Mouse (Mus musculus) layer of hippocampus, postnatal 36 days (tissue): Measurements from ENCODE around the gene Ugt1a5. TPM values are rescaled to one million over a fixed set of nuclear protein-coding genes. Genes with fewer than 3 reads are reported as not detected.

ENCODE experiments used
- DNase-seq, 2 experiments: peaks; one replicate each; pipeline ENCODE4 v3.0.0; 2022
- total RNA-seq, 2 experiments: library from RNA; stranded (reverse); gene quantifications; 2 replicates each; pipeline ENCODE4 v1.2.3; 2021

Gene Ugt1a5
- total RNA-seq, 2 experiments from 2014 or later, result not detected

DNA sequence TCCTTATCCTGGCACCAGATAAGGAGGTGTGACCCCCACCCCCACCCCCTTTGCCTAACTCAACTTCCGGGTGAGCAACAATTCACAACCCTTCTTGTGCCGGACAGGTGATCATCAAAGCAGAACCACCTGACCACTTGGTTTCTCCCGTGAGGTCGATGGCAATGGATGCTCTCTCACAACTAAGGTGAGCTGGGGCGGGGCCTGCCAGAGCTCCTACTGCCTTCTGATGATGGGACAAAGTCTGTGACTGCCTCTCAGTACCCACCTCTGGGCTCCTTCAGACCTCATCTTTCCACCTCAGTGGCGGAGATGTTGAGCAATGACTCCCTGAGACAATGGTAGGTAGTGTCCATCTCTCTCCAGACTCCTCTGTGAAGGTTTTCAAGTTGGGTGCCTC lies 80.1 kb downstream of the Ugt1a5 start:
- DNase-seq, result no peak

DNA sequence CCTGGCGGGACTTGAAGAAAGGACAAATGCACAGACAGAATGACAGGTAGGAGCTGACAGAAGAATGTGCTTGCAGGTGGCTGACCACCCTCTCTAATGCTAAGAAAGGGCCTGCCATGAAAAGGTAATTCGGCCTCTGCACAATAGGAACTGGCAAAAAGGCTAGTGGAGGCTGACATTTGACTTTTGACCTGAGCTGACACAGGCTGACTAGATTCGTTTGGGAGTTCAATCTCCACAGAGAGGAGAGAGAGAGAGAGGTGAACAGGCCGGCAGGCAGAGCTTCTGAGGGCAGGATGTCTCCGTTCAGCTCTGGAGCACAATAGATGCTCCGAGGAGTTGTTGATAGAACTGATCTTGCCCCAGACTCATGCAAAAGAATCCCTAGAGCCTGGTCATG lies 80.6 kb downstream of the Ugt1a5 start:
- DNase-seq, result no peak

DNA sequence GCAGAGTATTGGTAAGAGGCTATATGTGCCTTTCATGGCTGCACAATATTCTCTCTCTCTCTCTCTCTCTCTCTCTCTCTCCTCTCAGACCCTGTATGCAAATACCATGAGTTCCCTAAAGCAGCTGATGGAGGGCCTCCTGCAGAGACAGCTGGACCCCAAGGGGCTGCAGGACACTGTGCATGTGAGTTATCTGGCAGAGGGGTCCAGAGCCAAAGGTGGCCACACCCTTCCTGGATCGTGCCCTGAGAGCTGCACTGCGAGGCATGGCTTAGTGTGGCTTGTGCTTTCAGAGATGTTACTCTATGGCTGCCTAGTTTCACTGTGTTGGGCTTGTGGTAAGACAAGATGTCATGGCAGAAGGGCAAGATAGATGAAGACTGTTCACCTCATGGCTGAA lies 81.8 kb downstream of the Ugt1a5 start:
- DNase-seq, result no peak

DNA sequence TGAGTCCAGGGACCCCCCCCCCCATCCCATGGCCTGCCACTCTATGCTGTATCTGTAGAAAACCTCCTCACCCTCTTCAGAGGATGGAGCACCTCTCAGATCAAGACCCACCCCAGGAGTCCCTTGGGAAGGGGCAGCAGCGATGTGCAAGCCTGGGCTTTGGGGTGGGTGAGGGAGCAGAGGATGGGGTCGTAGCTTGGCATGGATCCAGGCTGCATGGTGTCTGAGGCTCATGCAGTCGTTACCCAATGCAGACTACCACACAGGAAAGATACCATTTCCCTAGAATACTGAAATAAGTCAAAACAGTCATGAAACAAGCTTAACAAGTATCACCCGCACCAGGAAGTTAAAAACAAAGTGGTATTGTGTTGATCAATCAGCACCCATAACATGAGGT lies 82.8 kb downstream of the Ugt1a5 start:
- DNase-seq, result no peak

DNA sequence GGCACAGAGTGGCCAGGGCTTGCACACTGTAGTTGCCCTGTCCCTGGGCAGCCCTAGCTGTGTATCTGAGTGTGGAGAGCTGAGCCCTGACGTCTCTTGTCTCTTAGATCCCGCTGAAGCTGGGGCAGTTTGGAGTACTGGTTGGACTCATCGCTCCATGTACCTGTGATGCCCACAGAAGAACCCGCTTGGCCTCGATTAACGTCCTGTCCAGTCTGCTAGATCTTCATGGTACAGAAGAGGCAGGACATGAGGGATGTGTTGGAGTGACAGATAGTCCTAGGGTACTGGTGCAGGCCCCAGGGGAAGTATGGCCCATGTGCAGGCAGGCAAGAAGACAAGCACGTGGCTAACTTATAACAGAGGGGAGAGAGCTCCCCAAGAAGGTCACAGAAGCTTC lies 83.8 kb downstream of the Ugt1a5 start:
- no peak for DNase-seq

DNA sequence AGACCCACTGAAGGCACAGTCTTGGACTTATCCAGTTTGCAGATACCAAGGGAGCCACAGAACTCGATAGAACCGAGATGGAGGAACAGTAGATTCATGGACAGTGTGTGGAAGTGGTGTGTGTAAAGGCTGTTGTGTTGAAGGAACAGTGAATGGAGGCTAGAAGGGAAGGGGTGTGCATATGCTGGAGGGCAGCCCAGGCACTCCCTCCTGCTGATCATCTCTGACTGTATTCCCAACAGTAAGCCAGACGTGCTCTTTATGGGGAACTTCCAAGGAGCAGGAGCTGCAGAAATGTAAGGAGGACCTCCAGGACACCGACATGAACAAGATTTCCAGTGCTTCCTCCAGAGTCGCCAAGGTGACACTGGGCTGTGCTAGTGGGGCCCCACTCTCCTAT lies 84.2 kb downstream of the Ugt1a5 start:
- DNase-seq, result no peak

DNA sequence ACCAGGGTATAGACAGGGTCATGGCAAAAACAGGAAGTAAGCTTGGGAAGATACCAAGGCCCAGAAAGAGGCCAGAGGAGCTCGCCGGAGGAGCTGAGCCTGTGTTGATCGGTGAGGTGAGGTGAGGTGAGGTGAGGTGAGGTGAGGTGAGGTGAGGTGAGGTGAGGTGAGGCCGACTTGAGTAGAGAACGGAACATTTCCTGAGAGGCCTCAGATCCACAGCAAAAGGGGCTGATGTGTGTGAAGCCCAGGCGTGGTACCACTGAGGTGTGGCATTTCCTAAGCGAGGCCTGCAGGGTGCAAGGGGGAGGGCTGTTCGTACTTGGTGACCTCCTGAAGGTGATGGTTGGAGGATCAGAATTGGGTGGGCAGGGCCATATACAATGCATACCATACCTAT lies 87.3 kb downstream of the Ugt1a5 start:
- no peak for DNase-seq

DNA sequence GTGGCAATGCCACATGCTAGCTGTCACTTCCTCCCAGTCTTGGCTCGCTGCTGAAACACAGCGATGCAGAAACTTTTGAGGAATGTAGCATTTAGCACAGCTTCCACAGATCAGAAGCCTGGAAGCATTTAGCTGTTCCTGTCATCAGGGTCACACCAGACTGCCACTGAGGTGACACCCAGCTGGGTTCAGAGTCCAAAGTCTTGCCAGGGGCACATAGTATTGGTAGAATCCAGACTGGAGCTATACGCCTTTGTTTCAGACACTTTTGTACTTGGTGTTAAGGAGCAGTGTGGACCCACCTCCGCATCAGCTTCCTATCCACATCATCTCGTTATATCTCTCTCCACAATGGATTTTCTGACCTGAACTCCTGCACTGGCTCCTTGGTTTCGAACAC lies 87.7 kb downstream of the Ugt1a5 start:
- DNase-seq, result no peak

DNA sequence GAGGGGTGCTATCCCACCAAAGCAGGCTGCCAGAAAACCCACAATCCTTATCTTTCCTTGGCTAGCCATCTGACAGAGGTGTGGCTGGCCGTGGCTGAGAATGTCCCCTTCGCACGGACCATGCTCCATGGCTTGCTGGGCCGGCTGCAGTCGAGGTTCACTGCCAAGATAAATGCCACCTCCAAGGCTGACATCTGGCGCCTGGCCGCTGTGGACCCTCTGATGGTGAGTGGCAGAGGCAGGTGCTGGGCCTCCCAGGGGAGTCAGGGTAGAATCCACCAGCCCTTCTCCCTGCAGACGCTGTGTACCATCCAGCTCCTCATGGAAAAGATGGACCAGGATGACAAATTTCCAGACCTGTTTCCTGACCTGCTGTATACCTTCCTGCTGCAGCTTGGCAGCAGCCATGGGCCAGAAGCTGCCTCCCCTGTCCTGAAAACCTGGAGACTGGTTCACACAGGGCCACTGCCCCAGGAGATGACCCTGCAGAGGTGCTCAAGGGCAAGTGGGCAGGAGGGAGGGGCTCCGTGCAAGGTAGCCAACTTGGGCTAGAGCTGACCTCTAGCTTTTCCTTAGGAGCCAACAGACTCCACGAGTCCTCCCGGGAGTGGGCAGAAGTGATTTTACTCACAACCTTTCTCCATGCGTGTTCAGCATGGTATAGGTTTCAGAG lies 89.1 kb downstream of the Ugt1a5 start:
- no peak for DNase-seq

DNA sequence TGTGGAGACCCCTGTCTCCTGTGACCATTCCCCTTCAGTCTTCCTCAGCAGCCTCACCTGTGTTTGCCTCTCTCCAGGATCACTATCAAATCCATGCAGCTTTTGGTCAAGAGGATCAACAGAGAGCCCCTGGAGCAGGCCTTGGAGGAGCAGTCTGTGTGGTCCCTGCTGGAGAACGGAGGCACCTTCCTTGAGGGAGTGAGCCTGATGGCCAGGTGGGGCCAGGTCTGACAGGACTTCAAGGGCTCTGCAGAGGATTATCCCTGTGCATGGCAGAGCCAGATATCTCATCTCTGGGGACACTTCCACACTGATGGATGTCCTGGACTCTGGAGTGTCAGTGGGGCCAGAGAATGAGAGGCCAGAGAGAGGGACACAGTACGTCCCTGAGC lies 89.7 kb downstream of the Ugt1a5 start:
- no peak for DNase-seq

DNA sequence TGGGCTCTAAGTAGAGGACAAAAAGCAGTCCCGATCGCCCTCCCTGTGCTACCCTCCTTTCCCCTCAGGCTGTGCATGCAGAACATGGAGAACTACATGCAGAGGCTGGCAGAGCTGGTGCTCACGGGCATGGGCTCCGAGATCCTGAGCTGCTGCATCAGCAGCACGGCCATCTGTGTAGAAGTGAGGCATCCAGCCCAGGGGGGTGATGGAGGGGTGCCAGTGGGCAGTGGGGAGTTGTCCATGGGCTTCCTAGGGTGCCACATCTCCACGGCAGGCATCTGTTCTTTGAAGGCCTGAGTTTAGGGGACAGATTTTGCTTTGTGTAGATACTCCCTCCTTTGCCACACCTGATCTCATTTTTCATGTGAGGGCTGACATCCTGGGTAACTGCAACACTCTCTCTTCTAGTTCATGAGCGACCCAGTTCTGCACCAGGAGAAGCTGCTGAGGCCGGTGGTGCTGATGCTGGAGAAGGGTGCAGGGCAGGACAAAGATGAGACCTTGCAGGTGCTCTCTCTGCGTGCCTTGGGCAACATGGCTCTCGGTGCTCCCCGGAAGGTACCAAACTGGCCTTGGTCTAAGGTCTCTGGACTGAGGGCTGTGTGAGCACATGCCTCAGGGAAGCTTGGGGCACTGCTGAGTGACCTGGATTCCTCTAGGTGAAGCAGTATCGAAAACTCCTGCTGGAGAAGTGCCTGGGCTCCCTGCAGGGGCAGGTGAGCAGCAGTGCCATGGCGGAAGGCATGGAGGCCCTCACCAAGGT lies 90.4 kb downstream of the Ugt1a5 start:
- DNase-seq, result no peak

DNA sequence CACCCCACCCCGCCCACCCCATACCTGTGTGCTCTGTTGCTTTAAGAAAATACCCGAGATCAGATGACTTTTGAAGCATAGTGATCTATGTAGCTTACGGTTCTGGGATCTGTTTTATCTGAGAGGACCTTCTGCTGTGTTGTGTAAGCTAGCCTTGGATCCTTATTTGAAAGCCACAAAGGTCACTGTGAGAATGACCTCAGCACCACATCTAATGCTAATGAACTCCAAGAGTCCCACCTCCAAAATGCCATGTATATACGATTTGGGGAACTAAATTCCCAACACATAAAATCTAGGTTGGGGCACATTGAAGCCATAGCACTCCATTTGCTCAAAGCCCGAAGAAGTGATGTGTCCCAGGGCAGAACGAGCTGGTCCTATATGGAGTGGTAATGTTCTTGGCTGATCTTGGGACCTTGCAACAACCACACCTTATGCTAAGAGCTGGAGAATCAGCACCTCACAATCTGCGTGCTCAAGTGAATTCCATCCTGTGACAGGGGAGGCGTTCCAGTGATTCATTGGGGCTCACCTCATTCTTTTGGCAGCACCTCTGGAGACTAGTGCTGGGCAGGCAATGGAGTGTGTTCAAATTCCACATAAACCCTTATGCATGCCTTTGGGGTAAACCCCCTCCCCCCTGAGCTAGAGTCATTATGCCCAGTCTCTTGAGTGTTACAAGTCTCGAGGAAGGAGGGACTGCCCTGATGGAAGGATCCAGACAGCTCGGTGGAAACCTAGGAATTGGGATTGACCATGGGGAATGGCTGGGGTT lies 91.3 kb downstream of the Ugt1a5 start:
- DNase-seq, result no peak

DNA sequence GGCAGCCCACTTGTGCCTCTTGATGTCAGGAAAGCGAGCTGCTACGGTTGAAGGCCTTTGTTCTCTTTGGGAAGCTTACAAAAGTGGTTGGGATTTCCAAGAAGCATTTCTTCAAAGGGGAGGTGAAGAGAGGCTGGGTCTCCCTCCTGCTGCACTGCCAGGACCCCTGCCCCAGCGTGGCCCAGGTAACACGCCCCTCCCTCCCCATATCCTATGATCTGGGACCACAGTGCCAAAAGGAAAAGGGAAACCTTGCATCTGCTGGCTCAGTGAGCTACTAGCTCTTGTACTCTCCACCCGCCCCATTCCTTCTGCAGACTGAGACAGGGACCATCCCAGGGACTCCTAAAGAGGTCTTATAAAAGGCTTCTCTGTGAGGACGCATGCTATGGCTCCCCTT lies 91.9 kb downstream of the Ugt1a5 start:
- no peak for DNase-seq

DNA sequence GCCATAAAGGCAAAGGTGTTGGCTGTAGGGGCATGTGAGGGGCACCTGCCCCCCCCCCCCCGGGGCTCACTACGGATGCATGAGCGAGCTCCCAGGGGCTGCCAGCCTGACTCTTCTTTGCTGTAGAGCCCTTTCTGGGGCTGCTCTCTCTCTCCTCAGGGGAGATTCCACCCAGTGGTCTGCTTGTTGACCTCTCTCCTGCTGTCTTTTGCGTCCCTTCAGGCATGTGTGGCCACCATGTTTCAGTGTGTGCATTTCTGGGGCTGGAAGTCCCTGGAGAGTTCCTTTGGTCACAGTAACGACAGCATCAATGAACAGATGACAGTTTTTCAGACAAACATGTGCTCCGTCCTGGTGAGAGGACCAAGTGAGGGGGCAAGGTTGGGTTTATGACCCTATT lies 92.5 kb downstream of the Ugt1a5 start:
- DNase-seq, result no peak

DNA sequence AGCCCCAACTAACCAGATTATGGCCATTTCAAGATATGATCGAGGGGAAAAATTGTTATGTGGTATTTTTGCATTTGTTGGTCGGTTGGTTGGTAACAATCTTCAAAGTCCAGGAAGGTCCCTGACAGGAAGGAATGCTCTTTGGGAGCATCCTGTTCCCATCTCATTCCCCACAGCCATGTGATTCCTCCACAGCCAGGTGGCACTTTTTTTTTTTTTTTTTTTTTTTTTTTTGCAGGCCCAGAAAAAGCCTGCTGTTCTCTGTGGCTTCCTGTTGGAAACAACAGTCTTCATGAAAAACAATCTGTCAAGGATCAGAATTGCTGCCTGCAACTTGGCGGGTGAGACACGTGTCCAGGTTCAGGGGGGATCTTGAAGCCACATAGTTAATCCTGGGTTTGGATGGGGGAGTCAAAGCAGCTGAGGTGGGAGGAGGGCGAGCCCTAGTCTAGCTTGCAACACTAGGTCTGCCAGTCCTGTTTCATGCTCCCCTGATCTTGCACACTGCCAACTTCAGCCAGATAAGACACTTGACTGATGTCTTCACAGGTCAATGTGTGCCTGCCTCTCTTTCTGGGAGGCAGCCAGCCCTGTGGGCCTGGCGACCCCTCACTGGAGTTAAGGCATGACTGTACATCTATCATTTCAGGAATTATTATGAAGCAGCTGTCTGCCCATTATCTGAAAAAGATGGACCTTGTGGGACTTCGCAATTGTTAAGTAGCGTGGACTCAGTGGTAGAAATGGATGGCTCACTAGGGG lies 93.2 kb downstream of the Ugt1a5 start:
- DNase-seq, result no peak

DNA sequence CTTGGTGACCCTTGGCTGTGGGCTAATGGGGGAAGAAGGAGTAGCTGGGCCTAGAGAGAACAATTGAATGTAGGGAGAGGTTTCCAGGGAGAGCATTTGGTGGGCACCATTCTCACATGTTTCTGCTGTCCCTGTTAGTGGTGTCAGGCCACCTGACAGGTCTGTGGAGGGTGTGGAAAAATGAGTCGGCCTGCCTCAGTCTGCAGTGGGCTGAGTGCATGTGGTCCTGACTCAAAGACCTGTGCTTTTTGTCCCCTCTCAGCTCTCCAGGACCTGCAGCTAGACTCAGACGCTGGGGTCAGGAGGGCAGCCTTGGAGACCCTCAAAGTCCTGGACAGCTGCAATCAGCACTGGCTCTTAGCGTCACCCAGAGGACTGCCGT lies 93.8 kb downstream of the Ugt1a5 start:
- no peak for DNase-seq

DNA sequence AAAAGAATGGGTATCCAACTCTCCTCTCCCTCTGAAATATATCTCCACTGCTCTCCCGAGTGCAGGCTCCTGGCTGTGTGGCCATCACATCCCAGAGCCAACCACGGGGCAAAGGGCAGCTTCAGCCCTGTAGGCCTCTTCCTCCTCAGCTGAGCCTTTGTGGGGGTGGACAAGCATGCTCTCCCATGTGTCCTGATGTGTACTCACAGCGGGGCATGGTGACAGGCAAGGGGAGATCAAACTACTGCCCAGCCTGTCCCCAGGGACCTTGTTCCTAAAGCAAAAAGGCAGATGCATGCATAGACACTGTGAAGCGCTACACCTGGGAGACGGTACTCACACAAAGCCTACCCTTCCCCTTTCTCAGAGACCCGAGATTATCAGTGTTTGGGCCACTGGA lies 94.3 kb downstream of the Ugt1a5 start:
- no peak for DNase-seq

DNA sequence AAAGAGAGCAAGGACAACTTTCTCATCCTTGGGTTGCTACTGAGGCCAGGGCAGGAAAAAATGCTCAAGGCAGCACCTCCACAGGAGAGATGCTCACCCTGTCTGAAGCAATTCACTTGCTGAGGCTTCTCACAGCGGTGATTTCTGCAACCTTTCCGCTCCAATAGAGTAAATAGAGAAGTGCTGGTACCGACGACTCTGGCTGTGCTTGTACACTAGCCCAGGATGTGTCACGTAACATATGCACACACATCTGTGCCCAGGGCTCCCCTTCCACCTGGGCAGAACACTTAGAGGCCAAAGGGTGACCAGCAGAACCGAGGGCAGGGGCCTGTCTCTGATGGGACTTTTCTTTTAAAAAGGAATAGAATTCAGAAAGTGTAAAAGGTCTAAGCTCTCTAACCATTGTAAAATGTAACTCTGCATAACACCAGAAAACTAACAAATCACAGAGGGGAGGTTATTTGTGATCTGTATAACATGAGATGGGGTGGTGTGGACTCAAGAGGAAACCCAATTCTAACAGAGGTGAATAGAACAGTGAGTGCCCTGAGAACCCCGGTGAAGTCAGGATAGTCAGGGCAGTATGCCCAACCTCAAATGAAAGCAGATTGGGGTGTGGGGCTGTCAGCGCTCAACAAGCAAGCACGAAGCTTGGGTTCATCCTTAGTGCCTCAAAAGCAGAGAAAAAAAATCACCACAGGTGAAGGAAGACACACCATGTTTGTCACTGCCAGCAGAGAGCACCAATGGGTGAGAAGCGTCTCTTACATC lies 95.0 kb downstream of the Ugt1a5 start:
- no peak for DNase-seq

DNA sequence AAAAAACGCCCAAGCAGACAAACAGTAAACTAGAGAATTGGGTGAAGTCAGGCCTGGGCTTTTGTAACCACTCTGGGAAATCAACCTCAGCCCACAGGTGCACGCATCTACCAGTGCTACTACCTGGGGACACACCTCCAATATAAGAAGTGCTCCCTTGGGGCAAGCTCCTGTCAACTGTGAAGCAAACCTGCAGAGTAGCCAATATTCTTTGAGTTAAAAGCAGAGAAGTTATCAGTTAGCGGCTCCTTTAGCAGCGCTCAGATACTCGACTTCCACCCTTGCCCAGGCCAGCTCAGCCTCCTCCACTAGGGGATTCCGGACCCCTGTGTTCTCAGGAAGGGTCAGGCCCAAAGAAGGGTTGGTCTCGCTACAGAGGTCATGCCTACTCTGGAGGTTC lies 95.9 kb downstream of the Ugt1a5 start:
- DNase-seq, result no peak

DNA sequence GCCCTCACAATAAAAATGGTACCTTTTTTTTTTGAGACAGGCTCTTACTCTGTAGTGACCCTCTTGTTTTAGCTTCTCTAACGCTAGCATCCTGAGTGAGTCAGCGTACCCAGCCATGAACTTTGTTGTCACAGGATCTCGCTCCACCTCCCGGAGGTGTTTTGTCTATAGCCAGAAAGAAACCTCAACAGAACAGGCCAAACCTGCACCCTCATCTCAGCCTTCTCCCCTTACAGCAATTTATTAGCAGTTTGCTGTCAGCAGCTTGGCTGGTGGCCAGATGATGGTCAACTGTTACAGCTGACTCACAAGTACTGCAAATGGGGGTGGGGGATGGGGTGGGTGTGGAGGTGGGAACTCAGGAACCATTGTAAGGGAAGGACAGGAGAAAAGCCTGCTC lies 96.4 kb downstream of the Ugt1a5 start:
- DNase-seq, result no peak

DNA sequence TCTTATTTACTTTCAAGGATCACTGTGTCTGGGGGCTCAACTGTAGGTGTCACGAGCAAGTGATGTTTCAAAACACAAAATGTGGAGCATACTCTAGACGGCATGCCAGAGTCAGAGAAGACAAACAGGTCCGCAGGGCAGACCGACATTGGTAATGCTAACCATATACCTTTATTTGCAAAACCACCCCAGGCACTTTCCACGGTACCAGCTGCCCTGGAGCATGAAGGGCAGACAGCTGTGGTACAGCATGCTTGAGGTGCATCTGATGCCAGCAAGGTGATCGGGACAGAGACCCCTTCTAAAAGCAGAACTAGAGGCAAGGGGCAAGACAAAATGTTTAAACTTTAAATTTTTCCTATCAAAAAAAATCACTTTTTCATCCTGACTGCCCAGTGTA lies 97.1 kb downstream of the Ugt1a5 start:
- DNase-seq, result no peak

DNA sequence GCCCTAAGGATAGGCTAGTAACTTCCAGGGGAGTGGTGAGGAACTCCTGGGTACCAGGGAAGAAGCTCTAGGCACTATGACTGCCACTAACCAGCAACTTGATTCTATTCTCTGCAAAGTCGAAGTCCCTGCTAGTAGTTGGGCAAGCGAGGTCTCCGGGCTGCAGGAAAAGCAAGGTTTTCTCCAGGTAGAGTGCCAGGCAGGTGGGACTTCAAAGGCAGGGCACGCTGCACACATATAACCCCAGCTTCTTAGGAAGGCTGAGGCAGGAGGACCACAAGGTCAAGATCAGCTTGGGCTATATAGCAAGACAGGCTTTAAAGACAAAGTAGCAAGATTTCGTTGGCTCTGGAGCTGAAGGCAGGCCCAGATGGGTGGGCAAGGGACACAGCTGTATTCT lies 98.0 kb downstream of the Ugt1a5 start:
- no peak for DNase-seq
